Comparison of ENCODE assay signal across 8 mouse cellular contexts in genomic region chr10:67061367-67061801, GRCm38 (mm10). TPM values are rescaled to one million over a fixed set of nuclear protein-coding genes. Genes with fewer than 3 reads are reported as not detected.
DNase-seq lines count a peak whose midpoint lies in the region; ATAC-seq lines count a peak whose summit lies in the region.

No protein-coding gene starts in this region.

- 0 out of 2 replicates have a peak, but pooled peaks cover 3% of the 10 kb centered on the region for H3K36me3 ChIP-seq in embryonic facial prominence, embryonic 14.5 days (ENCODE audit: control insufficient read depth, insufficient read depth, low read length)
- H3K36me3 ChIP-seq in hindbrain, embryonic 16.5 days (ENCODE audit: control insufficient read depth, insufficient read depth, low read length) = no peaks in the 10 kb centered on the region
- no peaks in the 10 kb centered on the region for H3K36me3 ChIP-seq in midbrain, embryonic 13.5 days
- no peaks in the 10 kb centered on the region for H3K36me3 ChIP-seq in liver, embryonic 12.5 days

- H3K4me2 ChIP-seq in embryonic facial prominence, embryonic 14.5 days (ENCODE audit: low read depth, low read length) = no peak overlapping the region
- peak overlapping the region; percentile 31 for H3K4me2 ChIP-seq in hindbrain, embryonic 16.5 days (ENCODE audit: low read length)
- peak overlapping the region; percentile 4; the same call in 1 of the 2 replicates for H3K4me2 ChIP-seq in midbrain, embryonic 13.5 days (replicated peaks)
- H3K4me2 ChIP-seq in liver, embryonic 12.5 days = no peak overlapping the region

- H3K27me3 ChIP-seq in embryonic facial prominence, embryonic 14.5 days (replicated peaks; ENCODE audit: control insufficient read depth, insufficient read depth, low read length) = no peaks in the 10 kb centered on the region
- H3K27me3 ChIP-seq in hindbrain, embryonic 16.5 days (replicated peaks; ENCODE audit: control insufficient read depth, insufficient read depth, low read length) = no peaks in the 10 kb centered on the region
- H3K27me3 ChIP-seq in midbrain, embryonic 13.5 days = no peaks in the 10 kb centered on the region
- no peaks in the 10 kb centered on the region for H3K27me3 ChIP-seq in liver, embryonic 12.5 days (replicated peaks)

- DNase-seq in left cerebral cortex, postnatal 4 days = peak; percentile 47
- no peak for DNase-seq in left cerebral cortex, adult 18-20 months (ENCODE audit: low spot score in 2 of 2)
- DNase-seq in embryonic facial prominence, embryonic 14.5 days (ENCODE audit: low spot score) = peak; percentile 45
- DNase-seq in thymus, adult 18-20 months = no peak

- peak overlapping the region; percentile 63 for H3K27ac ChIP-seq in embryonic facial prominence, embryonic 14.5 days (replicated peaks; ENCODE audit: low read depth, low read length)
- H3K27ac ChIP-seq in hindbrain, embryonic 16.5 days (ENCODE audit: low read depth, low read length) = peak overlapping the region; percentile 71
- peak overlapping the region; percentile 64 for H3K27ac ChIP-seq in midbrain, embryonic 13.5 days
- no peak overlapping the region for H3K27ac ChIP-seq in liver, embryonic 12.5 days

- no peak overlapping the region for H3K4me3 ChIP-seq in embryonic facial prominence, embryonic 14.5 days (ENCODE audit: low read depth, low read length)
- H3K4me3 ChIP-seq in hindbrain, embryonic 16.5 days (ENCODE audit: low read length) = no peak overlapping the region
- no peak overlapping the region for H3K4me3 ChIP-seq in midbrain, embryonic 13.5 days (replicated peaks)
- no peak overlapping the region for H3K4me3 ChIP-seq in liver, embryonic 12.5 days

- 0 out of 2 replicates have a peak, but pooled peaks have one; percentile 27 for ATAC-seq in embryonic facial prominence, embryonic 14.5 days (ENCODE audit: low read depth)
- ATAC-seq in hindbrain, embryonic 16.5 days = no peak; the same call in 1 of the 2 replicates
- ATAC-seq in midbrain, embryonic 13.5 days = peak; percentile 52; the same call in 1 of the 2 replicates
- ATAC-seq in erythroid progenitor cell, adult 5-6 weeks (replicated peaks; ENCODE audit: low FRiP score, poor library complexity, severe bottlenecking) = no peak
- no peak for ATAC-seq in liver, embryonic 12.5 days

- H3K4me1 ChIP-seq in embryonic facial prominence, embryonic 14.5 days (ENCODE audit: control insufficient read depth, insufficient read depth, low read length) = peaks cover 34% of the 10 kb centered on the region
- peaks cover 24% of the 10 kb centered on the region for H3K4me1 ChIP-seq in hindbrain, embryonic 16.5 days (ENCODE audit: control insufficient read depth, insufficient read depth, low read depth, low read length)
- peaks cover 28% of the 10 kb centered on the region for H3K4me1 ChIP-seq in midbrain, embryonic 13.5 days (replicated peaks)
- peaks cover 15% of the 10 kb centered on the region for H3K4me1 ChIP-seq in liver, embryonic 12.5 days

- intact Hi-C loops in left cerebral cortex, postnatal 4 days (cut with DNase I) = no loop called here

- no peak overlapping the region for H3K9ac ChIP-seq in embryonic facial prominence, embryonic 14.5 days (ENCODE audit: low read depth, low read length)
- peak overlapping the region; percentile 9; the same call in 1 of the 2 replicates for H3K9ac ChIP-seq in hindbrain, embryonic 16.5 days (ENCODE audit: low read depth, low read length)
- no peak overlapping the region for H3K9ac ChIP-seq in midbrain, embryonic 13.5 days (replicated peaks)
- no peak overlapping the region for H3K9ac ChIP-seq in liver, embryonic 12.5 days

- 24% methylated on average over 10 of the region's 10 CpGs for WGBS in embryonic facial prominence, embryonic 14.5 days
- 19% methylated on average over 10 of the region's 10 CpGs for WGBS in hindbrain, embryonic 16.5 days
- 26% methylated on average over 10 of the region's 10 CpGs for WGBS in midbrain, embryonic 13.5 days
- WGBS in liver, embryonic 12.5 days (ENCODE audit: insufficient replicate concordance) = 74% methylated on average over 10 of the region's 10 CpGs

- no peaks in the 10 kb centered on the region for H3K9me3 ChIP-seq in embryonic facial prominence, embryonic 14.5 days (ENCODE audit: control insufficient read depth, low read length)
- H3K9me3 ChIP-seq in hindbrain, embryonic 16.5 days (ENCODE audit: control insufficient read depth, low read length) = no peaks in the 10 kb centered on the region
- H3K9me3 ChIP-seq in midbrain, embryonic 13.5 days = no peaks in the 10 kb centered on the region
- H3K9me3 ChIP-seq in liver, embryonic 12.5 days (replicated peaks) = no peaks in the 10 kb centered on the region

RNA-seq across cellular contexts. Expression of gene Jmjd1c, which starts 34.5 kb away (rescaled TPM):
- total RNA-seq in left cerebral cortex, postnatal 4 days (2021) = 100 to 1,000 TPM; 135 to 143 TPM
- total RNA-seq in left cerebral cortex, adult 18-20 months (2021) = 10 to 100 TPM; 75.9 to 85.6 TPM
- 44.0 and 44.4 TPM in 2 replicates for polyA plus RNA-seq in embryonic facial prominence, embryonic 14.5 days (2014; fragmentation: Nextera tagmentation; extraction: Ambion mirVana)
- 33.4 and 35.5 TPM in 2 replicates for polyA plus RNA-seq in hindbrain, embryonic 16.5 days (2015; fragmentation: Nextera tagmentation; extraction: Ambion mirVana)
- polyA plus RNA-seq in midbrain, embryonic 13.5 days (2015; fragmentation: Nextera tagmentation; extraction: Ambion mirVana) = 48.6 and 56.1 TPM in 2 replicates
- total RNA-seq in erythroid progenitor cell, adult 5-6 weeks (2015; ENCODE audit: low replicate concordance) = 33.5 and 37.1 TPM in 2 replicates
- 19.8 and 26.1 TPM in 2 replicates for total RNA-seq in erythroid progenitor cell, adult 5-6 weeks (2017; ENCODE audit: low replicate concordance)
- polyA plus RNA-seq in liver, embryonic 12.5 days (2016; fragmentation: Nextera tagmentation; extraction: Ambion mirVana) = 16.1 and 16.3 TPM in 2 replicates

RNA-seq across cellular contexts. Expression of gene Reep3, which starts 35.4 kb away (rescaled TPM):
- 10 to 100 TPM; 24.4 to 27.9 TPM for total RNA-seq in left cerebral cortex, postnatal 4 days (2021)
- total RNA-seq in left cerebral cortex, adult 18-20 months (2021) = 10 to 100 TPM; 16.6 to 17.1 TPM
- 39.6 and 40.0 TPM in 2 replicates for polyA plus RNA-seq in embryonic facial prominence, embryonic 14.5 days (2014; fragmentation: Nextera tagmentation; extraction: Ambion mirVana)
- polyA plus RNA-seq in hindbrain, embryonic 16.5 days (2015; fragmentation: Nextera tagmentation; extraction: Ambion mirVana) = 32.7 and 36.2 TPM in 2 replicates
- 38.6 and 41.0 TPM in 2 replicates for polyA plus RNA-seq in midbrain, embryonic 13.5 days (2015; fragmentation: Nextera tagmentation; extraction: Ambion mirVana)
- total RNA-seq in erythroid progenitor cell, adult 5-6 weeks (2015; ENCODE audit: low replicate concordance) = 9.7 and 23.9 TPM in 2 replicates
- total RNA-seq in erythroid progenitor cell, adult 5-6 weeks (2017; ENCODE audit: low replicate concordance) = 5.0 and 7.9 TPM in 2 replicates
- polyA plus RNA-seq in liver, embryonic 12.5 days (2016; fragmentation: Nextera tagmentation; extraction: Ambion mirVana) = 8.7 and 8.8 TPM in 2 replicates

Comparison
In these comparisons a context has a peak if more than half of its experiments do, and no peak if none do; other contexts are left out.
1. DNase-seq: peak in left cerebral cortex, postnatal 4 days (single experiment) and embryonic facial prominence, embryonic 14.5 days (single experiment); none in left cerebral cortex, adult 18-20 months (0 of 2) and thymus, adult 18-20 months (0 of 2).
2. ATAC-seq: peak in embryonic facial prominence, embryonic 14.5 days (single experiment) and midbrain, embryonic 13.5 days (single experiment); none in hindbrain, embryonic 16.5 days (single experiment), erythroid progenitor cell, adult 5-6 weeks (single experiment) and liver, embryonic 12.5 days (single experiment).
3. H3K4me2 ChIP-seq: peak in hindbrain, embryonic 16.5 days (single experiment) and midbrain, embryonic 13.5 days (single experiment); none in embryonic facial prominence, embryonic 14.5 days (single experiment) and liver, embryonic 12.5 days (single experiment).